Mouse (Mus musculus): Measurements from ENCODE around the gene Rnf39.

Gene Rnf39

GRCm38 (mm10) chr17:36942391-36942790, 327 bp upstream of the Rnf39 start:
- peak; percentile 61 for DNase-seq (ENCODE audit: low read depth)

GRCm38 (mm10) chr17:36943691-36944090, 973 bp downstream of the Rnf39 start:
- no peak for DNase-seq (ENCODE audit: low read depth)

- DNase-seq (ENCODE audit: low read depth): peak; percentile 69
These were observed 1.5 kb downstream of the Rnf39 start for GRCm38 (mm10) chr17:36944121-36944775.

GRCm38 (mm10) chr17:36947051-36947819, 4.5 kb downstream of the Rnf39 start:
- peak; percentile 57 for DNase-seq (ENCODE audit: low read depth)

GRCm38 (mm10) chr17:36948286-36948685, 5.6 kb downstream of the Rnf39 start:
- no peak for DNase-seq (ENCODE audit: low read depth)

GRCm38 (mm10) chr17:36949265-36949664, 6.5 kb downstream of the Rnf39 start:
- no peak for DNase-seq (ENCODE audit: low read depth)

- DNase-seq (ENCODE audit: low read depth): peak; percentile 97
These were observed 8.5 kb downstream of the Rnf39 start, which contains the start of gene Ppp1r11 for GRCm38 (mm10) chr17:36950981-36951947. Gene Ppp1r11, minus strand, starts transcription at chr17:36951741.

GRCm38 (mm10) chr17:36952631-36953030, 9.9 kb downstream of the Rnf39 start:
- DNase-seq (ENCODE audit: low read depth): no peak

GRCm38 (mm10) chr17:36953062-36953461, 10.3 kb downstream of the Rnf39 start:
- no peak for DNase-seq (ENCODE audit: low read depth)

GRCm38 (mm10) chr17:36957999-36958743, 15.5 kb downstream of the Rnf39 start, which contains the start of the genes Znrd1 and Znrd1as:
Gene Znrd1, minus strand, starts transcription at chr17:36958559.
Gene Znrd1as, plus strand, starts transcription at chr17:36958592.
- peak; percentile 92 for DNase-seq (ENCODE audit: low read depth)

GRCm38 (mm10) chr17:36958884-36959283, 16.2 kb downstream of the Rnf39 start:
- no peak for DNase-seq (ENCODE audit: low read depth)

- no peak for DNase-seq (ENCODE audit: low read depth)
These were observed 18.4 kb downstream of the Rnf39 start for GRCm38 (mm10) chr17:36961125-36961524.

GRCm38 (mm10) chr17:36966875-36967274, 24.2 kb downstream of the Rnf39 start:
- DNase-seq (ENCODE audit: low read depth): no peak

GRCm38 (mm10) chr17:36970316-36970890, 27.7 kb downstream of the Rnf39 start:
- no peak for DNase-seq (ENCODE audit: low read depth)

- DNase-seq (ENCODE audit: low read depth): peak; percentile 54
These were observed 28.6 kb downstream of the Rnf39 start for GRCm38 (mm10) chr17:36971172-36971850.

GRCm38 (mm10) chr17:36972791-36973190, 30.1 kb downstream of the Rnf39 start:
- DNase-seq (ENCODE audit: low read depth): peak; percentile 73

GRCm38 (mm10) chr17:36973271-36973787, 30.6 kb downstream of the Rnf39 start:
- DNase-seq (ENCODE audit: low read depth): no peak

GRCm38 (mm10) chr17:36981221-36981813, 38.6 kb downstream of the Rnf39 start, which contains the start of gene 2410137M14Rik:
Gene 2410137M14Rik, minus strand, starts transcription at chr17:36981237.
- DNase-seq (ENCODE audit: low read depth): no peak

- DNase-seq (ENCODE audit: low read depth): no peak
These were observed 39.1 kb downstream of the Rnf39 start for GRCm38 (mm10) chr17:36981845-36982244.

All from naive thymus-derived CD4-positive, alpha-beta T cell, adult 2 months (primary cell).